Mouse (Mus musculus) CH12.LX (cell line): ENCODE data around the gene H2-DMb2.

Source experiments
- BHLHE40 ChIP-seq: IDR thresholded peaks from 2 replicates; pipeline ENCODE4 v1.6.1; 2011; ENCODE audit warnings: mild to moderate bottlenecking, low read depth, low read length, improper control_type of control experiment
- CHD1 ChIP-seq: IDR thresholded peaks from 2 replicates; pipeline ENCODE4 v1.6.1; 2012; ENCODE audit warnings: low read depth, low read length, improper control_type of control experiment, inconsistent platforms
- CTCF ChIP-seq, 2 experiments: IDR thresholded peaks in 1 of 2; conservative IDR thresholded peaks in 1 of 2; 2 replicates each; pipeline ENCODE4 v1.5.1; 2011 to 2012; ENCODE audit warnings: low read depth in 2 of 2, low read length in 2 of 2, improper control_type of control experiment in 1 of 2, inconsistent platforms in 1 of 2, mild to moderate bottlenecking in 1 of 2, moderate library complexity in 1 of 2
- EP300 ChIP-seq: IDR thresholded peaks from 2 replicates; pipeline ENCODE4 v1.6.1; 2011; ENCODE audit warnings: low read length, improper control_type of control experiment
- HCFC1 ChIP-seq: IDR thresholded peaks from 2 replicates; pipeline ENCODE4 v1.6.1; 2012; ENCODE audit warnings: low read depth, mild to moderate bottlenecking, inconsistent platforms, low read length, improper control_type of control experiment
- MAFK ChIP-seq: IDR thresholded peaks from 2 replicates; pipeline ENCODE4 v1.6.1; 2011; ENCODE audit warnings: low read length, improper control_type of control experiment; ENCODE audit not compliant: insufficient replicate concordance
- MAX ChIP-seq: IDR thresholded peaks from 2 replicates; pipeline ENCODE4 v1.6.1; 2011; ENCODE audit warnings: low read length, improper control_type of control experiment
- POLR2A ChIP-seq: IDR thresholded peaks from 2 replicates; pipeline ENCODE4 v1.6.1; 2011; ENCODE audit warnings: low read depth, mild to moderate bottlenecking, improper control_type of control experiment, low read length
- POLR2AphosphoS2 ChIP-seq: IDR thresholded peaks from 2 replicates; pipeline ENCODE4 v1.6.1; 2011; ENCODE audit warnings: low read depth, low read length, improper control_type of control experiment
- SMC3 ChIP-seq: IDR thresholded peaks from 2 replicates; pipeline ENCODE4 v1.6.1; 2011; ENCODE audit warnings: low read depth, low read length, improper control_type of control experiment
- TCF12 ChIP-seq: IDR thresholded peaks from 2 replicates; pipeline ENCODE4 v1.6.1; 2014; ENCODE audit warnings: low read depth, mild to moderate bottlenecking, inconsistent platforms, low read length, improper control_type of control experiment
- USF1 ChIP-seq: IDR thresholded peaks from 2 replicates; pipeline ENCODE4 v1.6.1; 2014; ENCODE audit warnings: low read depth, mild to moderate bottlenecking, inconsistent platforms, low read length, improper control_type of control experiment

DNA sequence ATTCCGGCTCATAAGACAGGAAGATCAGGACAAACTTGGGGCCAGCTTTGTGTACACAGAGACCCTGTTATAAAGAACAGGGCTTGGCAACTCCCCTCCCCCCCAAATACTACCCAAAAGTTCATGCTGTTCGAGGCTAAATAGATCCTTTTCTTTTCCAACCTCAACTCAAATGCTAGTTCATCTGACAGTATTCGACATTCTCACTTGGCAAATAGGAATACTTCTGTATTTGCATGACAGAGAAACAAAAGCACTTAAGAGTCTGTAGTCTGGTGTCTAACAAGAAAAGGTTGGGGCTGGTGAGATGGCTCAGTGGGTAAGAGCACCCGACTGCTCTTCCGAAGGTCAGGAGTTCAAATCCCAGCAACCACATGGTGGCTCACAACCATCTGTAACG, 34.6 kb upstream of the H2-DMb2 start:
- TF ChIP-seq CTCF (conservative IDR thresholded peaks at IDR 0.05 in 1 of 2, IDR thresholded peaks at IDR 0.05 in 1 of 2; ENCODE audit: low read depth in 2 of 2, low read length in 2 of 2) (no peak), MAFK (no peak), EP300 (no peak), HCFC1 (no peak), POLR2A (no peak), TCF12 (no peak), SMC3 (no peak), CHD1 (no peak), POLR2AphosphoS2 (no peak), BHLHE40 (no peak), MAX (no peak), USF1 (no peak)
